ENCODE assay signal across 9 mouse cellular contexts in genomic region chr4:42961592-42961991, GRCm38 (mm10). TPM values are rescaled to one million over a fixed set of nuclear protein-coding genes. Genes with fewer than 3 reads are reported as not detected.
DNase-seq lines count a peak whose midpoint lies in the region; ATAC-seq lines count a peak whose summit lies in the region.
"Had no signal": no experiment of that assay in that cellular context is flagged by ENCODE, and none has a peak within 500 bp of the region (broad histone marks: within the 10 kb centered on the region; RNA-seq: fewer than 3 reads in every experiment).

No protein-coding gene starts in this region.

- H3K4me2 ChIP-seq in neural tube, embryonic 15.5 days: no peak overlapping the region
- H3K4me2 ChIP-seq in liver, embryonic 11.5 days: no peak overlapping the region
- H3K4me2 ChIP-seq: heart, embryonic 13.5 days had no signal

- peaks cover 8% of the 10 kb centered on the region for H3K4me1 ChIP-seq in neural tube, embryonic 15.5 days
- no peaks in the 10 kb centered on the region for H3K4me1 ChIP-seq in liver, embryonic 11.5 days (replicated peaks; ENCODE audit: control insufficient read depth, insufficient read depth, low read length)

- no peaks in the 10 kb centered on the region for H3K9me3 ChIP-seq in neural tube, embryonic 15.5 days (replicated peaks)
- no peaks in the 10 kb centered on the region for H3K9me3 ChIP-seq in liver, embryonic 11.5 days (ENCODE audit: control insufficient read depth, low read length)
- H3K9me3 ChIP-seq: heart, embryonic 13.5 days had no signal

- ATAC-seq in neural tube, embryonic 15.5 days (ENCODE audit: low FRiP score): no peak
- ATAC-seq in granulocyte monocyte progenitor cell, adult 5-6 weeks (replicated peaks; ENCODE audit: poor library complexity, severe bottlenecking): peak; percentile 74
- ATAC-seq in liver, embryonic 11.5 days (replicated peaks; ENCODE audit: low FRiP score): no peak

- WGBS in neural tube, embryonic 15.5 days: 35% methylated on average over 4 of the region's 4 CpGs
- WGBS in liver, embryonic 11.5 days: 24% methylated on average over 4 of the region's 4 CpGs

- peaks cover 23% of the 10 kb centered on the region for H3K36me3 ChIP-seq in neural tube, embryonic 15.5 days
- no peaks in the 10 kb centered on the region for H3K36me3 ChIP-seq in liver, embryonic 11.5 days (ENCODE audit: control insufficient read depth, insufficient read depth, low read length)

- peak; percentile 42 to 61 for DNase-seq in adrenal gland, adult 18-20 months (ENCODE audit: low spot score in 2 of 2)
- no peak for DNase-seq in adrenal gland, adult 8-10 months
- DNase-seq in neural tube, embryonic 10.5 days (ENCODE audit: extremely low spot score, low spot score): peak; percentile 57
- peak; percentile 70 for DNase-seq in cerebellum, adult 9-10 months
- peak; percentile 42 for DNase-seq in liver, embryonic 11.5 days (ENCODE audit: low spot score)
- DNase-seq in right cerebral cortex, adult 18-20 months: peak; percentile 73

- no peak overlapping the region for H3K27ac ChIP-seq in neural tube, embryonic 15.5 days (replicated peaks)
- H3K27ac ChIP-seq in liver, embryonic 11.5 days (ENCODE audit: low read depth, low read length): no peak overlapping the region
- H3K27ac ChIP-seq: heart, embryonic 13.5 days had no signal

- H3K9ac ChIP-seq in neural tube, embryonic 15.5 days (replicated peaks): no peak overlapping the region
- H3K9ac ChIP-seq in liver, embryonic 11.5 days (ENCODE audit: low read depth, low read length): no peak overlapping the region
- H3K9ac ChIP-seq: heart, embryonic 13.5 days had no signal

- H3K27me3 ChIP-seq in neural tube, embryonic 15.5 days (replicated peaks): no peaks in the 10 kb centered on the region
- peaks cover 5% of the 10 kb centered on the region; the same call in 1 of the 2 replicates for H3K27me3 ChIP-seq in liver, embryonic 11.5 days (replicated peaks; ENCODE audit: control insufficient read depth, insufficient read depth, low read length)

- no peak overlapping the region for H3K4me3 ChIP-seq in neural tube, embryonic 15.5 days (replicated peaks)
- H3K4me3 ChIP-seq in liver, embryonic 11.5 days (ENCODE audit: low read depth, low read length): no peak overlapping the region
- H3K4me3 ChIP-seq: heart, embryonic 13.5 days had no signal

RNA-seq across cellular contexts. Expression of gene 1700022I11Rik, which starts 7.8 kb away (rescaled TPM):
- total RNA-seq in adrenal gland, adult 18-20 months (2021): not detected
- total RNA-seq in adrenal gland, adult 8-10 months (2022): not detected
- polyA plus RNA-seq in neural tube, embryonic 15.5 days (2015; fragmentation: Nextera tagmentation; extraction: Ambion mirVana): 0.31 and 0.50 TPM in 2 replicates
- not detected in 2 replicates for total RNA-seq in granulocyte monocyte progenitor cell, adult 5-6 weeks (2014; fragmentation: Nextera tagmentation)
- total RNA-seq in granulocyte monocyte progenitor cell, adult 5-6 weeks (2017): 0.22 and 0.57 TPM in 2 replicates
- polyA plus RNA-seq in liver, embryonic 11.5 days (2014; fragmentation: Nextera tagmentation; extraction: Ambion mirVana): 0.41 and 0.53 TPM in 2 replicates

RNA-seq across cellular contexts. Expression of gene Dnajb5, which starts 12.0 kb away (rescaled TPM):
- total RNA-seq in adrenal gland, adult 18-20 months (2021): 10 to 100 TPM; 17.0 to 24.2 TPM
- 10 to 100 TPM; 12.9 to 20.5 (median 18.2) TPM for total RNA-seq in adrenal gland, adult 8-10 months (2022)
- polyA plus RNA-seq in neural tube, embryonic 15.5 days (2015; fragmentation: Nextera tagmentation; extraction: Ambion mirVana): 44.3 and 48.7 TPM in 2 replicates
- total RNA-seq in granulocyte monocyte progenitor cell, adult 5-6 weeks (2014; fragmentation: Nextera tagmentation): 4.4 and 16.3 TPM in 2 replicates
- total RNA-seq in granulocyte monocyte progenitor cell, adult 5-6 weeks (2017): 1.0 and 1.1 TPM in 2 replicates
- 2.0 and 3.0 TPM in 2 replicates for polyA plus RNA-seq in liver, embryonic 11.5 days (2014; fragmentation: Nextera tagmentation; extraction: Ambion mirVana)

RNA-seq across cellular contexts. Expression of gene Vcp, which starts 38.7 kb away (rescaled TPM):
- 100 to 1,000 TPM; 267 to 341 TPM for total RNA-seq in adrenal gland, adult 18-20 months (2021)
- 100 to 1,000 TPM; 290 to 420 (median 339) TPM for total RNA-seq in adrenal gland, adult 8-10 months (2022)
- 477 and 496 TPM in 2 replicates for polyA plus RNA-seq in neural tube, embryonic 15.5 days (2015; fragmentation: Nextera tagmentation; extraction: Ambion mirVana)
- total RNA-seq in granulocyte monocyte progenitor cell, adult 5-6 weeks (2014; fragmentation: Nextera tagmentation): 207 and 209 TPM in 2 replicates
- total RNA-seq in granulocyte monocyte progenitor cell, adult 5-6 weeks (2017): 303 and 304 TPM in 2 replicates
- polyA plus RNA-seq in liver, embryonic 11.5 days (2014; fragmentation: Nextera tagmentation; extraction: Ambion mirVana): 452 and 513 TPM in 2 replicates

RNA-seq across cellular contexts. Expression of gene Phf24, which starts 45.1 kb away (rescaled TPM):
- total RNA-seq in adrenal gland, adult 18-20 months (2021): 1 to 10 TPM; 1.6 to 1.8 TPM
- total RNA-seq in adrenal gland, adult 8-10 months (2022): 1 to 10 TPM; 3.1 to 4.5 (median 3.8) TPM
- 40.2 and 46.1 TPM in 2 replicates for polyA plus RNA-seq in neural tube, embryonic 15.5 days (2015; fragmentation: Nextera tagmentation; extraction: Ambion mirVana)
- 0.11 and 0.21 TPM in 2 replicates for total RNA-seq in granulocyte monocyte progenitor cell, adult 5-6 weeks (2014; fragmentation: Nextera tagmentation)
- 0.04 and 1.0 TPM in 2 replicates for total RNA-seq in granulocyte monocyte progenitor cell, adult 5-6 weeks (2017)
- 0.38 and 0.42 TPM in 2 replicates for polyA plus RNA-seq in liver, embryonic 11.5 days (2014; fragmentation: Nextera tagmentation; extraction: Ambion mirVana)

RNA-seq across cellular contexts. Expression of gene Fancg, which starts 48.7 kb away (rescaled TPM):
- total RNA-seq in adrenal gland, adult 18-20 months (2021): 1 to 10 TPM; 6.6 to 7.7 TPM
- total RNA-seq in adrenal gland, adult 8-10 months (2022): 10 to 100 TPM in 2 of 4 experiments, 1 to 10 TPM in 2; 8.0 to 17.8 (median 12.5) TPM
- 21.0 and 22.8 TPM in 2 replicates for polyA plus RNA-seq in neural tube, embryonic 15.5 days (2015; fragmentation: Nextera tagmentation; extraction: Ambion mirVana)
- 19.9 and 29.0 TPM in 2 replicates for total RNA-seq in granulocyte monocyte progenitor cell, adult 5-6 weeks (2014; fragmentation: Nextera tagmentation)
- total RNA-seq in granulocyte monocyte progenitor cell, adult 5-6 weeks (2017): 18.7 and 21.8 TPM in 2 replicates
- 18.2 and 18.6 TPM in 2 replicates for polyA plus RNA-seq in liver, embryonic 11.5 days (2014; fragmentation: Nextera tagmentation; extraction: Ambion mirVana)
